Mouse (Mus musculus): ENCODE measurements around the gene Arhgef18. TPM values are rescaled to one million over a fixed set of nuclear protein-coding genes. Genes with fewer than 3 reads are reported as not detected.

Arhgef18 gene
- polyA plus RNA-seq, 1 experiment = 0.56 TPM

GRCm38 (mm10) chr8:3482240-3482740, 89.5 kb downstream of the Arhgef18 start:
- Histone ChIP-seq H3K4me3 (replicated peaks) (no peak overlapping the region), H3K9me3 (ENCODE audit: control insufficient read depth, low read length) (no peaks in the 10 kb centered on the region), H3K4me1 (ENCODE audit: control insufficient read depth) (peaks cover 8% of the 10 kb centered on the region), H3K36me3 (ENCODE audit: control insufficient read depth) (no peaks in the 10 kb centered on the region), H3K27me3 (ENCODE audit: control insufficient read depth) (peaks cover 8% of the 10 kb centered on the region)
- no peak for TF ChIP-seq TAL1 (IDR thresholded peaks at IDR 0.05; ENCODE audit: low read length)
- no peak for TF ChIP-seq GATA1 (IDR thresholded peaks at IDR 0.05; ENCODE audit: low read length)

GRCm38 (mm10) chr8:3483546-3483945, 90.7 kb downstream of the Arhgef18 start:
- H3K4me3 ChIP-seq (replicated peaks) = no peak overlapping the region
- peaks cover 4% of the 10 kb centered on the region for H3K27me3 ChIP-seq (ENCODE audit: control insufficient read depth)
- H3K4me1 ChIP-seq (ENCODE audit: control insufficient read depth) = peaks cover 8% of the 10 kb centered on the region
- no peaks in the 10 kb centered on the region for H3K36me3 ChIP-seq (ENCODE audit: control insufficient read depth)
- H3K9me3 ChIP-seq (ENCODE audit: control insufficient read depth, low read length) = no peaks in the 10 kb centered on the region
- TF ChIP-seq TAL1 (IDR thresholded peaks at IDR 0.05; ENCODE audit: low read length) (no peak), GATA1 (IDR thresholded peaks at IDR 0.05; ENCODE audit: low read length) (no peak)

GRCm38 (mm10) chr8:3485192-3485591, 92.4 kb downstream of the Arhgef18 start:
- Histone ChIP-seq H3K36me3 (ENCODE audit: control insufficient read depth) (no peaks in the 10 kb centered on the region), H3K4me3 (replicated peaks) (no peak overlapping the region), H3K9me3 (ENCODE audit: control insufficient read depth, low read length) (no peaks in the 10 kb centered on the region)

GRCm38 (mm10) chr8:3492901-3493844, 100.4 kb downstream of the Arhgef18 start, which contains the start of gene Zfp358:
TSS of gene Zfp358 (plus strand) at chr8:3493138.
- H3K27me3 ChIP-seq (ENCODE audit: control insufficient read depth) = peaks cover 29% of the 10 kb centered on the region
- H3K4me1 ChIP-seq (ENCODE audit: control insufficient read depth) = peaks cover 30% of the 10 kb centered on the region
- peaks cover 10% of the 10 kb centered on the region for H3K36me3 ChIP-seq (ENCODE audit: control insufficient read depth)
- peaks cover 10% of the 10 kb centered on the region for H3K9me3 ChIP-seq (ENCODE audit: control insufficient read depth, low read length)
- no peak for TF ChIP-seq TAL1 (IDR thresholded peaks at IDR 0.05; ENCODE audit: low read length)
- TF ChIP-seq GATA1 (IDR thresholded peaks at IDR 0.05; ENCODE audit: low read length) = no peak
- peak within 1 kb of the TSS; percentile 72 for H3K4me3 ChIP-seq (replicated peaks)

More at GRCm38 (mm10) chr8:3485192-3485591, 92.4 kb downstream of the Arhgef18 start:
- Histone ChIP-seq H3K4me1 (ENCODE audit: control insufficient read depth) (peaks cover 8% of the 10 kb centered on the region), H3K27me3 (ENCODE audit: control insufficient read depth) (peaks cover 4% of the 10 kb centered on the region)
- TF ChIP-seq GATA1 (IDR thresholded peaks at IDR 0.05; ENCODE audit: low read length) (no peak), TAL1 (IDR thresholded peaks at IDR 0.05; ENCODE audit: low read length) (no peak)

GRCm38 (mm10) chr8:3493845-3494208, 101.0 kb downstream of the Arhgef18 start:
- Histone ChIP-seq H3K4me3 (replicated peaks) (peak overlapping the region; percentile 72), H3K9me3 (ENCODE audit: control insufficient read depth, low read length) (peaks cover 10% of the 10 kb centered on the region), H3K27me3 (ENCODE audit: control insufficient read depth) (peaks cover 29% of the 10 kb centered on the region), H3K4me1 (ENCODE audit: control insufficient read depth) (peaks cover 30% of the 10 kb centered on the region), H3K36me3 (ENCODE audit: control insufficient read depth) (peaks cover 10% of the 10 kb centered on the region)
- TF ChIP-seq GATA1 (IDR thresholded peaks at IDR 0.05; ENCODE audit: low read length) = no peak
- TF ChIP-seq TAL1 (IDR thresholded peaks at IDR 0.05; ENCODE audit: low read length) = no peak

GRCm38 (mm10) chr8:3495578-3496427, 103.0 kb downstream of the Arhgef18 start:
- Histone ChIP-seq H3K27me3 (ENCODE audit: control insufficient read depth) (peaks cover 29% of the 10 kb centered on the region), H3K4me1 (ENCODE audit: control insufficient read depth) (peaks cover 46% of the 10 kb centered on the region), H3K36me3 (ENCODE audit: control insufficient read depth) (peaks cover 10% of the 10 kb centered on the region), H3K9me3 (ENCODE audit: control insufficient read depth, low read length) (peaks cover 10% of the 10 kb centered on the region), H3K4me3 (replicated peaks) (no peak overlapping the region)
- TF ChIP-seq TAL1 (IDR thresholded peaks at IDR 0.05; ENCODE audit: low read length) = no peak
- TF ChIP-seq GATA1 (IDR thresholded peaks at IDR 0.05; ENCODE audit: low read length) = no peak

- no peak overlapping the region for H3K4me3 ChIP-seq (replicated peaks)
- H3K36me3 ChIP-seq (ENCODE audit: control insufficient read depth) = peaks cover 10% of the 10 kb centered on the region
- TF ChIP-seq TAL1 (IDR thresholded peaks at IDR 0.05; ENCODE audit: low read length) = no peak
- TF ChIP-seq GATA1 (IDR thresholded peaks at IDR 0.05; ENCODE audit: low read length) = no peak
- H3K9me3 ChIP-seq (ENCODE audit: control insufficient read depth, low read length) = peaks cover 10% of the 10 kb centered on the region
- peaks cover 24% of the 10 kb centered on the region for H3K27me3 ChIP-seq (ENCODE audit: control insufficient read depth)
- H3K4me1 ChIP-seq (ENCODE audit: control insufficient read depth) = peaks cover 51% of the 10 kb centered on the region
These were observed 103.6 kb downstream of the Arhgef18 start for GRCm38 (mm10) chr8:3496428-3496748.

GRCm38 (mm10) chr8:3498583-3498982, 105.8 kb downstream of the Arhgef18 start:
- peaks cover 53% of the 10 kb centered on the region for H3K4me1 ChIP-seq (ENCODE audit: control insufficient read depth)
- no peak overlapping the region for H3K4me3 ChIP-seq (replicated peaks)
- H3K9me3 ChIP-seq (ENCODE audit: control insufficient read depth, low read length) = peaks cover 10% of the 10 kb centered on the region
- peaks cover 10% of the 10 kb centered on the region for H3K36me3 ChIP-seq (ENCODE audit: control insufficient read depth)
- H3K27me3 ChIP-seq (ENCODE audit: control insufficient read depth) = peaks cover 5% of the 10 kb centered on the region
- no peak for TF ChIP-seq GATA1 (IDR thresholded peaks at IDR 0.05; ENCODE audit: low read length)
- TF ChIP-seq TAL1 (IDR thresholded peaks at IDR 0.05; ENCODE audit: low read length) = no peak

Data from erythroblast, embryonic 14.5 days (primary cell).